In the genomic region with DNA sequence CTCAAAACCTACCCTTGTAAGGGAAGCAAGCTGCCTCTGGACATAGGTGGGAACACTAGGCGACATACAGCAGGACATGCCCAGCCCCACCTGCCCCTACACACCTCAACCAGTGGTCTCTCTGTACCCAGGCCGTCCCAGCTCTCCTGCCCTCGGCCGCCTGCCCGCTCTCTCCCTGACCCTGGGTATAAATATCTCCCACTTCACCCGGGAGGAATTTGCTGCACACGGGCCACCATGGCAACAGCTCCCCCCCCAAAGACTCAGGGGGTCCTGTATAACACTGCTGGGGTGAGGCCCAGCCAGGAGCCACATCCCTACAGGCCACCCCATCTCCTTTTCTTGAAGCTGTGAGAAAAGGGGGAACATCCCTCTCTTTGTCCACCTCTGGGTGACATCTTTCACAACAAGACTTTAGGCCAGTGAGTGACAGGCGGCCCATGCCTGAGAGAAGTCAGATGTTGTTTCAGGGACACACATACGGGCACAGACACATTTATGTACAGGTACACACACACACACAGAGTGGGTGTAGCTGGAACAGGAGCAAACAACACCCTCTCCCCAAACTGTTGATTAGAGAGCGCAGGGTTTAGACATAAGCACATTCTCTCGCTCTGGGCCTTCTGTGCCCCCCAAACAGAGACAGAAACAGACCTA, we compare ENCODE assay signal across 9 mouse cellular contexts. TPM values are rescaled to one million over a fixed set of nuclear protein-coding genes. Genes with fewer than 3 reads are reported as not detected.
DNase-seq lines count a peak whose midpoint lies in the region; ATAC-seq and TF ChIP-seq lines count a peak whose summit lies in the region.
"Had no signal": no experiment of that assay in that cellular context is flagged by ENCODE, and none has a peak within 500 bp of the region (broad histone marks: within the 10 kb centered on the region; RNA-seq: fewer than 3 reads in every experiment).

No protein-coding gene starts in this region.

- no peak for ATAC-seq in forebrain, postnatal 0 days
- ATAC-seq in forebrain, embryonic 16.5 days, result no peak
- peak; percentile 36 for ATAC-seq in heart, embryonic 14.5 days (ENCODE audit: insufficient number of reproducible peaks, insufficient read depth, low FRiP score, low read depth)
- no peak for ATAC-seq in liver, embryonic 12.5 days
- no peak for ATAC-seq in erythroid progenitor cell, adult 5-6 weeks (replicated peaks; ENCODE audit: low FRiP score, poor library complexity, severe bottlenecking)

- no peaks in the 10 kb centered on the region for H3K36me3 ChIP-seq in forebrain, postnatal 0 days (ENCODE audit: insufficient read depth)
- no peaks in the 10 kb centered on the region for H3K36me3 ChIP-seq in forebrain, embryonic 16.5 days (ENCODE audit: control insufficient read depth, insufficient read depth)
- no peaks in the 10 kb centered on the region for H3K36me3 ChIP-seq in heart, embryonic 14.5 days (ENCODE audit: control insufficient read depth, insufficient read depth, low read length)
- H3K36me3 ChIP-seq in liver, embryonic 12.5 days, result no peaks in the 10 kb centered on the region

- H3K4me1 ChIP-seq in forebrain, postnatal 0 days (ENCODE audit: insufficient read depth), result peaks cover 10% of the 10 kb centered on the region
- peaks cover 32% of the 10 kb centered on the region for H3K4me1 ChIP-seq in forebrain, embryonic 16.5 days (replicated peaks; ENCODE audit: control insufficient read depth, insufficient read depth, low read length)
- peaks cover 38 to 51% of the 10 kb centered on the region in 2 experiments for H3K4me1 ChIP-seq in heart, embryonic 14.5 days (ENCODE audit: control insufficient read depth in 2 of 2, insufficient read depth in 2 of 2, low read length in 2 of 2)
- H3K4me1 ChIP-seq in liver, embryonic 12.5 days, result peaks cover 49% of the 10 kb centered on the region

- H3K9ac ChIP-seq in forebrain, postnatal 0 days, result no peak overlapping the region
- no peak overlapping the region for H3K9ac ChIP-seq in forebrain, embryonic 16.5 days (replicated peaks; ENCODE audit: low read depth, low read length)
- peak overlapping the region; percentile 81 for H3K9ac ChIP-seq in heart, embryonic 14.5 days (ENCODE audit: low read length)
- H3K9ac ChIP-seq in liver, embryonic 12.5 days, result no peak overlapping the region

- H3K4me2 ChIP-seq in forebrain, postnatal 0 days (ENCODE audit: low read depth), result peak overlapping the region; percentile 10; the same call in 1 of the 2 replicates
- H3K4me2 ChIP-seq in forebrain, embryonic 16.5 days (ENCODE audit: low read length), result no peak overlapping the region
- H3K4me2 ChIP-seq in heart, embryonic 14.5 days (ENCODE audit: low read length), result peak overlapping the region; percentile 69
- peak overlapping the region; percentile 35 for H3K4me2 ChIP-seq in liver, embryonic 12.5 days

- no peak overlapping the region for H3K27ac ChIP-seq in forebrain, postnatal 0 days (ENCODE audit: low read depth, low read length)
- no peak overlapping the region for H3K27ac ChIP-seq in forebrain, embryonic 16.5 days (ENCODE audit: low read length)
- H3K27ac ChIP-seq in heart, embryonic 14.5 days (replicated peaks in 1 of 2; ENCODE audit: control insufficient read depth in 1 of 2, insufficient read depth in 1 of 2, low read depth in 2 of 2, low read length in 2 of 2), result peak overlapping the region; percentile 95 to 97
- H3K27ac ChIP-seq in liver, embryonic 12.5 days, result peak overlapping the region; percentile 66; the same call in 1 of the 2 replicates

- WGBS in forebrain, postnatal 0 days, result 41% methylated on average over 11 of the region's 11 CpGs
- 42% methylated on average over 11 of the region's 11 CpGs for WGBS in forebrain, embryonic 16.5 days
- WGBS in heart, embryonic 14.5 days, result 16% methylated on average over 11 of the region's 11 CpGs
- WGBS in liver, embryonic 12.5 days (ENCODE audit: insufficient replicate concordance), result 49% methylated on average over 11 of the region's 11 CpGs

- DNase-seq in forebrain, postnatal 0 days, result no peak
- peak; percentile 50 to 63 for DNase-seq in adrenal gland, postnatal 36 days
- DNase-seq in thymus, postnatal 10 days (ENCODE audit: low spot score in 2 of 2), result no peak
- DNase-seq in layer of hippocampus, adult 8-10 months (ENCODE audit: low spot score in 2 of 2), result no peak

- no peak for TF ChIP-seq CTCF in forebrain, postnatal 0 days (IDR thresholded peaks at IDR 0.05; ENCODE audit: low read depth)

- no peaks in the 10 kb centered on the region for H3K9me3 ChIP-seq in forebrain, postnatal 0 days (ENCODE audit: low read length)
- no peaks in the 10 kb centered on the region for H3K9me3 ChIP-seq in forebrain, embryonic 16.5 days (ENCODE audit: control insufficient read depth, low read length)
- no peaks in the 10 kb centered on the region for H3K9me3 ChIP-seq in heart, embryonic 14.5 days (ENCODE audit: control insufficient read depth, low read length)
- H3K9me3 ChIP-seq in liver, embryonic 12.5 days (replicated peaks), result no peaks in the 10 kb centered on the region

- H3K4me3 ChIP-seq in forebrain, postnatal 0 days (ENCODE audit: low read depth, low read length), result no peak overlapping the region
- no peak overlapping the region for H3K4me3 ChIP-seq in forebrain, embryonic 16.5 days (replicated peaks; ENCODE audit: low read length)
- H3K4me3 ChIP-seq in heart, embryonic 14.5 days (ENCODE audit: control insufficient read depth in 1 of 2, insufficient read depth in 1 of 2, low read depth in 1 of 2, low read length in 2 of 2), result peak overlapping the region; percentile 51 to 60
- H3K4me3 ChIP-seq in liver, embryonic 12.5 days, result no peak overlapping the region

- peaks cover 19% of the 10 kb centered on the region for H3K27me3 ChIP-seq in forebrain, postnatal 0 days (ENCODE audit: insufficient read depth, low read length)
- peaks cover 28% of the 10 kb centered on the region for H3K27me3 ChIP-seq in forebrain, embryonic 16.5 days (replicated peaks; ENCODE audit: control insufficient read depth, insufficient read depth, low read length)
- H3K27me3 ChIP-seq in heart, embryonic 14.5 days (ENCODE audit: control insufficient read depth, insufficient read depth, low read length), result peaks cover 27% of the 10 kb centered on the region
- peaks cover 49% of the 10 kb centered on the region for H3K27me3 ChIP-seq in liver, embryonic 12.5 days (replicated peaks)

RNA-seq across cellular contexts. Expression of gene Fxyd1, which starts 2.2 kb away (rescaled TPM):
- total RNA-seq in forebrain, postnatal 0 days (2014; rRNA removed), result 14.9 and 19.5 TPM in 2 replicates
- 56.8 and 66.3 TPM in 2 replicates for polyA plus RNA-seq in forebrain, postnatal 0 days (2015; fragmentation: Nextera tagmentation; extraction: Ambion mirVana)
- 10.7 and 14.5 TPM in 2 replicates for polyA plus RNA-seq in forebrain, embryonic 16.5 days (2015; fragmentation: Nextera tagmentation; extraction: Ambion mirVana)
- 100 to 1,000 TPM; 167 to 239 TPM for total RNA-seq in adrenal gland, postnatal 36 days (2021)
- 1,215 and 1,293 TPM in 2 replicates for polyA plus RNA-seq in heart, embryonic 14.5 days (2014; fragmentation: Nextera tagmentation; extraction: Ambion mirVana)
- 28.2 and 28.3 TPM in 2 replicates for polyA plus RNA-seq in liver, embryonic 12.5 days (2016; fragmentation: Nextera tagmentation; extraction: Ambion mirVana)
- not detected in 2 replicates for total RNA-seq in erythroid progenitor cell, adult 5-6 weeks (2015; ENCODE audit: low replicate concordance)
- total RNA-seq in erythroid progenitor cell, adult 5-6 weeks (2017; ENCODE audit: low replicate concordance), result not detected in 2 replicates
- total RNA-seq in layer of hippocampus, adult 8-10 months (2022), result 100 to 1,000 TPM in 2 of 4 experiments, 10 to 100 TPM in 2; 80.5 to 263 (median 172) TPM

RNA-seq across cellular contexts. Expression of gene Fxyd7, which starts 3.5 kb away (rescaled TPM):
- total RNA-seq in forebrain, postnatal 0 days (2014; rRNA removed), result 74.3 and 92.0 TPM in 2 replicates
- polyA plus RNA-seq in forebrain, postnatal 0 days (2015; fragmentation: Nextera tagmentation; extraction: Ambion mirVana), result 167 and 231 TPM in 2 replicates
- polyA plus RNA-seq in forebrain, embryonic 16.5 days (2015; fragmentation: Nextera tagmentation; extraction: Ambion mirVana), result 51.0 and 95.0 TPM in 2 replicates
- 1 to 10 TPM; 1.2 to 1.6 TPM for total RNA-seq in adrenal gland, postnatal 36 days (2021)
- 1.6 and 1.9 TPM in 2 replicates for polyA plus RNA-seq in heart, embryonic 14.5 days (2014; fragmentation: Nextera tagmentation; extraction: Ambion mirVana)
- 0.45 and 0.55 TPM in 2 replicates for polyA plus RNA-seq in liver, embryonic 12.5 days (2016; fragmentation: Nextera tagmentation; extraction: Ambion mirVana)
- not detected in 2 replicates for total RNA-seq in erythroid progenitor cell, adult 5-6 weeks (2015; ENCODE audit: low replicate concordance)
- not detected in 2 replicates for total RNA-seq in erythroid progenitor cell, adult 5-6 weeks (2017; ENCODE audit: low replicate concordance)
- 100 to 1,000 TPM; 103 to 116 (median 108) TPM for total RNA-seq in layer of hippocampus, adult 8-10 months (2022)

RNA-seq across cellular contexts. Expression of gene Lgi4, which starts 4.4 kb away (rescaled TPM):
- total RNA-seq in forebrain, postnatal 0 days (2014; rRNA removed), result 1.1 and 1.6 TPM in 2 replicates
- 0.68 and 0.98 TPM in 2 replicates for polyA plus RNA-seq in forebrain, postnatal 0 days (2015; fragmentation: Nextera tagmentation; extraction: Ambion mirVana)
- 0.20 and 0.24 TPM in 2 replicates for polyA plus RNA-seq in forebrain, embryonic 16.5 days (2015; fragmentation: Nextera tagmentation; extraction: Ambion mirVana)
- 1 to 10 TPM; 2.7 to 5.4 TPM for total RNA-seq in adrenal gland, postnatal 36 days (2021)
- not detected in 2 replicates for polyA plus RNA-seq in heart, embryonic 14.5 days (2014; fragmentation: Nextera tagmentation; extraction: Ambion mirVana)
- 0.06 and 0.19 TPM in 2 replicates for polyA plus RNA-seq in liver, embryonic 12.5 days (2016; fragmentation: Nextera tagmentation; extraction: Ambion mirVana)
- total RNA-seq in erythroid progenitor cell, adult 5-6 weeks (2015; ENCODE audit: low replicate concordance), result not detected in 2 replicates
- total RNA-seq in erythroid progenitor cell, adult 5-6 weeks (2017; ENCODE audit: low replicate concordance), result 0.51 TPM in 1 of 2 replicates, not detected in the other
- 10 to 100 TPM; 38.3 to 64.2 (median 55.9) TPM for total RNA-seq in layer of hippocampus, adult 8-10 months (2022)

RNA-seq across cellular contexts. Expression of gene Fxyd5, which starts 12.5 kb away (rescaled TPM):
- total RNA-seq in forebrain, postnatal 0 days (2014; rRNA removed), result 10.9 and 19.9 TPM in 2 replicates
- polyA plus RNA-seq in forebrain, postnatal 0 days (2015; fragmentation: Nextera tagmentation; extraction: Ambion mirVana), result 25.1 and 30.4 TPM in 2 replicates
- 21.7 and 23.4 TPM in 2 replicates for polyA plus RNA-seq in forebrain, embryonic 16.5 days (2015; fragmentation: Nextera tagmentation; extraction: Ambion mirVana)
- 100 to 1,000 TPM in 1 of 2 experiments, 10 to 100 TPM in 1; 34.8 to 103 TPM for total RNA-seq in adrenal gland, postnatal 36 days (2021)
- polyA plus RNA-seq in heart, embryonic 14.5 days (2014; fragmentation: Nextera tagmentation; extraction: Ambion mirVana), result 34.3 and 36.1 TPM in 2 replicates
- 19.0 and 22.3 TPM in 2 replicates for polyA plus RNA-seq in liver, embryonic 12.5 days (2016; fragmentation: Nextera tagmentation; extraction: Ambion mirVana)
- total RNA-seq in erythroid progenitor cell, adult 5-6 weeks (2015; ENCODE audit: low replicate concordance), result 112 and 145 TPM in 2 replicates
- total RNA-seq in erythroid progenitor cell, adult 5-6 weeks (2017; ENCODE audit: low replicate concordance), result 54.3 and 76.5 TPM in 2 replicates
- total RNA-seq in layer of hippocampus, adult 8-10 months (2022), result 10 to 100 TPM; 27.5 to 36.2 (median 30.7) TPM

RNA-seq across cellular contexts. Expression of gene Fxyd3, which starts 21.7 kb away (rescaled TPM):
- total RNA-seq in forebrain, postnatal 0 days (2014; rRNA removed), result not detected in 2 replicates
- polyA plus RNA-seq in forebrain, postnatal 0 days (2015; fragmentation: Nextera tagmentation; extraction: Ambion mirVana), result not detected in 2 replicates
- 0.15 and 0.66 TPM in 2 replicates for polyA plus RNA-seq in forebrain, embryonic 16.5 days (2015; fragmentation: Nextera tagmentation; extraction: Ambion mirVana)
- total RNA-seq in adrenal gland, postnatal 36 days (2021), result 1 to 10 TPM; 1.5 to 2.3 TPM
- 0.58 and 0.82 TPM in 2 replicates for polyA plus RNA-seq in heart, embryonic 14.5 days (2014; fragmentation: Nextera tagmentation; extraction: Ambion mirVana)
- 0.67 and 0.86 TPM in 2 replicates for polyA plus RNA-seq in liver, embryonic 12.5 days (2016; fragmentation: Nextera tagmentation; extraction: Ambion mirVana)
- not detected in 2 replicates for total RNA-seq in erythroid progenitor cell, adult 5-6 weeks (2015; ENCODE audit: low replicate concordance)
- not detected in 2 replicates for total RNA-seq in erythroid progenitor cell, adult 5-6 weeks (2017; ENCODE audit: low replicate concordance)
- 1 to 10 TPM in 3 of 4 experiments, not detected in 1; 1.4 to 2.3 (median 1.6) TPM for total RNA-seq in layer of hippocampus, adult 8-10 months (2022)
- total RNA-seq: left cerebral cortex, postnatal 25 days had no signal

Comparison
In these comparisons a context has a peak if more than half of its experiments do, and no peak if none do; other contexts are left out.
1. DNase-seq: peak in adrenal gland, postnatal 36 days (2 of 2); none in forebrain, postnatal 0 days (single experiment), thymus, postnatal 10 days (0 of 2) and layer of hippocampus, adult 8-10 months (0 of 2).
2. H3K27ac ChIP-seq: peak in heart, embryonic 14.5 days (2 of 2) and liver, embryonic 12.5 days (single experiment); none in forebrain, postnatal 0 days (single experiment) and forebrain, embryonic 16.5 days (single experiment).
3. H3K4me3 ChIP-seq: peak in heart, embryonic 14.5 days (2 of 2); none in forebrain, postnatal 0 days (single experiment), forebrain, embryonic 16.5 days (single experiment) and liver, embryonic 12.5 days (single experiment).
4. RNA of gene Fxyd1, which starts 2.2 kb away (total RNA-seq): 80.5 to 263 TPM in layer of hippocampus, adult 8-10 months, 167 to 239 TPM in adrenal gland, postnatal 36 days and 14.9 to 19.5 TPM in forebrain, postnatal 0 days; not detected in erythroid progenitor cell, adult 5-6 weeks; every median in the first group is over 10 times any median in the second.
5. RNA of gene Fxyd7, which starts 3.5 kb away (total RNA-seq): 103 to 116 TPM in layer of hippocampus, adult 8-10 months and 74.3 to 92.0 TPM in forebrain, postnatal 0 days; 1.2 to 1.6 TPM in adrenal gland, postnatal 36 days and not detected in erythroid progenitor cell, adult 5-6 weeks; every median in the first group is over 10 times any median in the second.
6. RNA of gene Lgi4, which starts 4.4 kb away (total RNA-seq): 38.3 to 64.2 TPM in layer of hippocampus, adult 8-10 months; 2.7 to 5.4 TPM in adrenal gland, postnatal 36 days, 1.1 to 1.6 TPM in forebrain, postnatal 0 days and 0.51 TPM in erythroid progenitor cell, adult 5-6 weeks; every median in the first group is over 4 times any median in the second.